Mouse (Mus musculus): ENCODE measurements around the gene Rpl35. TPM values are rescaled to one million over a fixed set of nuclear protein-coding genes. Genes with fewer than 3 reads are reported as not detected.
A peak's percentile ranks its signal among the peaks of the same experiment; 100 is the strongest.

The Rpl35 gene
- polyA plus RNA-seq, 1 experiment from 2014 or later = 1,020 TPM

- peaks cover 15% of the 10 kb centered on the region for H3K4me1 ChIP-seq (ENCODE audit: control insufficient read depth, insufficient read depth, low read length)
- H3K4me2 ChIP-seq (ENCODE audit: low read depth, low read length) = no peak overlapping the region
- ATAC-seq (ENCODE audit: insufficient read depth, low FRiP score) = no peak
- WGBS = 68% methylated on average over 6 of the region's 6 CpGs
- no peaks in the 10 kb centered on the region for H3K36me3 ChIP-seq (ENCODE audit: control insufficient read depth, insufficient read depth, low read length)
- H3K27me3 ChIP-seq (ENCODE audit: control insufficient read depth, insufficient read depth, low read length) = no peaks in the 10 kb centered on the region
- H3K27ac ChIP-seq (ENCODE audit: low read length) = peak overlapping the region; percentile 79
- H3K9ac ChIP-seq (ENCODE audit: low read length) = no peak overlapping the region; the same call in 1 of the 2 replicates
- no peak overlapping the region for H3K4me3 ChIP-seq (replicated peaks; ENCODE audit: low read length)
- no peaks in the 10 kb centered on the region for H3K9me3 ChIP-seq (replicated peaks; ENCODE audit: control insufficient read depth, low read length)
Measured at GRCm38 (mm10) chr2:38987803-38988510, 17.5 kb downstream of the Rpl35 start.

DNA sequence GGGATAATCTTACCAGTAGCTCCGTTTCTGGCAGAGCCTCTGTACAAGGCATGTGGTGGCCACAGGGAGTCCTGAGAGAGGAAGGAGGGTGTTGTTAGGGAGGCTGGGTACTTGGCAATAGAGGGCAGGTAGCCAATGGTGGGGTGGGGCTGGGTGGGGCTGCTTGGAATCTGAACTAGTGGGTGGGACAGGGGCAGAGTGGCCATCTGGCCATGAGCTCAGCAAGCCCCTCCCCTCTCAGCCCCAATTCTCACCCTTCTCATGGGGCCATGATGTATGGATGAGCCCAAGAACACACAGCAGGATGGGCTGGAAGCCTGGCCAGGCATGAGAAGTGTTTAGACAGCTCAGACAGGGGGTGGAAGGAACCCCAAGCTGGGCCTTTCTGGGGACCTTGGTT is 18.1 kb downstream of the Rpl35 start:
- H3K9me3 ChIP-seq (replicated peaks; ENCODE audit: control insufficient read depth, low read length) = no peaks in the 10 kb centered on the region
- WGBS = 55% methylated on average over 1 of the region's 1 CpGs
- no peak overlapping the region for H3K4me2 ChIP-seq (ENCODE audit: low read depth, low read length)
- no peak overlapping the region for H3K9ac ChIP-seq (ENCODE audit: low read length)
- H3K27ac ChIP-seq (ENCODE audit: low read length) = peak overlapping the region; percentile 79; the same call in 1 of the 2 replicates
- no peaks in the 10 kb centered on the region for H3K36me3 ChIP-seq (ENCODE audit: control insufficient read depth, insufficient read depth, low read length)
- no peak; the same call in 1 of the 2 replicates for ATAC-seq (ENCODE audit: insufficient read depth, low FRiP score)
- H3K4me1 ChIP-seq (ENCODE audit: control insufficient read depth, insufficient read depth, low read length) = peaks cover 11% of the 10 kb centered on the region
- no peak overlapping the region for H3K4me3 ChIP-seq (replicated peaks; ENCODE audit: low read length)
- H3K27me3 ChIP-seq (ENCODE audit: control insufficient read depth, insufficient read depth, low read length) = no peaks in the 10 kb centered on the region

DNA sequence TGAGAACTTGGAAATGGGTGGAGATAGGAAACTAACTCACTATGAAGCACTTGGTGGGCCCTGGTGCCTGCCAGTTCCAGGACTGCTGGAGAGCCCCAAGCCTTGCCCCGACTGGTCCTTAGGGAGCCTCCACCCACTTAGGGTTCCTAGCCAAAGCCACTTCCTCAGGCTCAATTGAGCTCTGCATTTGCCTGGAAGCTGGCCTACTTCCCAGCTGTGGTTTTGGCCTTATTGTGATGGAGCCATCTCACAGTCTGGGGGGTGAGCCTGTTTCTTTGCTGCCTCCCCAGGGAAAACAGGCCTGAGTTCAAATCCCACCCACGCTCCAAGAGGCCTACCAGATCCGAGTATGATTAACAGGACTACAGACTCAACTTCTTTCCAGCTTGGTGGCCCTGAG is 18.8 kb downstream of the Rpl35 start:
- Histone ChIP-seq H3K4me2 (ENCODE audit: low read depth, low read length) (no peak overlapping the region), H3K27me3 (ENCODE audit: control insufficient read depth, insufficient read depth, low read length) (no peaks in the 10 kb centered on the region), H3K36me3 (ENCODE audit: control insufficient read depth, insufficient read depth, low read length) (no peaks in the 10 kb centered on the region), H3K27ac (ENCODE audit: low read length) (no peak overlapping the region), H3K9me3 (replicated peaks; ENCODE audit: control insufficient read depth, low read length) (no peaks in the 10 kb centered on the region), H3K4me1 (ENCODE audit: control insufficient read depth, insufficient read depth, low read length) (peaks cover 7% of the 10 kb centered on the region), H3K4me3 (replicated peaks; ENCODE audit: low read length) (no peak overlapping the region), H3K9ac (ENCODE audit: low read length) (no peak overlapping the region)
- 78% methylated on average over 3 of the region's 3 CpGs for WGBS
- no peak for ATAC-seq (ENCODE audit: insufficient read depth, low FRiP score)

DNA sequence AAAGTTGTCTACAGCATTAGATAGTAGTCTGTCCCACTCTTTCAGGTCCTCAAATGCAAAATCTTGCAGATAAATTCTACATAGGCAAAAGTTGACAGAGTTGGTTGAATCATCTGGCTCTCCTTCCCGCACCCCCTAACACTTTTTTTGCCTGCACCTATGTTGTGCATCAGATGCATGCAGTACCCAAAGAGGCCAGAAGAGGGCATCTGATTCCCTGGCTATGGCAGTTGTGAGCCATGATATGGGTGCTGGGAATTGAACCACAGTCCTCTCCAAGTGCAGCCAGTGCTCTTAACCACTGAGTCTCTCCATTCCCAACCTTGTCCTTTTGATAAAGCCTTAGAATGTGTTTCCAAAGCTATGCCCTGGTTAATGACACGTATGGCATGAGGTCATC is 22.0 kb downstream of the Rpl35 start:
- H3K4me1 ChIP-seq (ENCODE audit: control insufficient read depth, insufficient read depth, low read length) = peaks cover 7% of the 10 kb centered on the region
- no peaks in the 10 kb centered on the region for H3K36me3 ChIP-seq (ENCODE audit: control insufficient read depth, insufficient read depth, low read length)
- no peak overlapping the region for H3K27ac ChIP-seq (ENCODE audit: low read length)
- H3K4me3 ChIP-seq (replicated peaks; ENCODE audit: low read length) = no peak overlapping the region
- H3K9me3 ChIP-seq (replicated peaks; ENCODE audit: control insufficient read depth, low read length) = no peaks in the 10 kb centered on the region
- no peaks in the 10 kb centered on the region for H3K27me3 ChIP-seq (ENCODE audit: control insufficient read depth, insufficient read depth, low read length)
- ATAC-seq (ENCODE audit: insufficient read depth, low FRiP score) = no peak
- WGBS = 93% methylated on average over 2 of the region's 2 CpGs
- no peak overlapping the region for H3K9ac ChIP-seq (ENCODE audit: low read length)
- no peak overlapping the region for H3K4me2 ChIP-seq (ENCODE audit: low read depth, low read length)

- Histone ChIP-seq H3K9me3 (replicated peaks; ENCODE audit: control insufficient read depth, low read length) (no peaks in the 10 kb centered on the region), H3K4me2 (ENCODE audit: low read depth, low read length) (no peak overlapping the region), H3K4me1 (ENCODE audit: control insufficient read depth, insufficient read depth, low read length) (no peaks in the 10 kb centered on the region), H3K27me3 (ENCODE audit: control insufficient read depth, insufficient read depth, low read length) (no peaks in the 10 kb centered on the region), H3K36me3 (ENCODE audit: control insufficient read depth, insufficient read depth, low read length) (no peaks in the 10 kb centered on the region), H3K27ac (ENCODE audit: low read length) (no peak overlapping the region), H3K9ac (ENCODE audit: low read length) (no peak overlapping the region), H3K4me3 (replicated peaks; ENCODE audit: low read length) (no peak overlapping the region)
- WGBS = 73% methylated on average over 4 of the region's 4 CpGs
- no peak for ATAC-seq (ENCODE audit: insufficient read depth, low FRiP score)
Measured at GRCm38 (mm10) chr2:38977837-38978236, 27.6 kb downstream of the Rpl35 start.

DNA sequence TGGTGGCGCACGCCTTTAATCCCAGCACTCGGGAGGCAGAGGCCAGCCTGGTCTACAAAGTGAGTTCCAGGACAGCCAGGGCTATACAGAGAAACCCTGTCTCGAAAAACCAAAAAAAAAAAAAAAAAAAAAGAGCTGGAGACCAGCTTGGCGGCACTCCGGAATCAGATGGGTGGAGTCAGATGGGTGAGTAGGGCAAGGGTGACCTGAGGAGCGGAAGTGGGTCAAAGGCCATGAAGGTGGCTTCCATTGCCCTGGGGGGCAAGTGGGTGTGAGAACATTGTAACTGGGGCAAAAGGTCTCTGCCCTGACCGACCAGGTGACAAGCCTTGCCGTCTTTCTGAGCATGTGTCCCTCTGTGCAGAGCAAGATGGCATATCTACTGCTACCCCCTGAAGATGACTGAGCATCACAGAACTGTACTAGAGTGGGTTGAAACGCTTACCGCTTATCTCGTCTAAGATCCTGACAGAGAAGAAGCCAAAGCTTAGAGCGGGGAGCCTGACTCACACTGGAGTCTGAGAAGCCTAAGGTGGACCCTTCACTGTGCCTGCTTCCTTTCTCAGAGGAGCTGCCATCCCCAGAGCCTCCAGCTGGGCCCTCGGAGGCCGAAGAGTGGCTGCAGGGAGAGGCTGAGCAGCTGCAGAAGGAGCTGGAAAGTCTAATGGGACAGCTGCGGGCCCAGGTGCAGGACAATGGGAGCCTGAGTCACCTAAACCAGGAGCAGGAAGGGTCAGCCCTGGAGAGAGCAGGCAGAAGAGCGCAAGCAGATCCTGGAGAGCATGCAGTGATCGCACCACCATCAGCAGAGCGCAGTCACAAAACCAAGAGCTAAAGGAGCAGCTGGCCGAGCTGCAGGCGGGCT is 29.3 kb downstream of the Rpl35 start:
- Histone ChIP-seq H3K9ac (ENCODE audit: low read length) (no peak overlapping the region), H3K4me2 (ENCODE audit: low read depth, low read length) (no peak overlapping the region), H3K4me3 (replicated peaks; ENCODE audit: low read length) (no peak overlapping the region), H3K36me3 (ENCODE audit: control insufficient read depth, insufficient read depth, low read length) (no peaks in the 10 kb centered on the region), H3K27ac (ENCODE audit: low read length) (no peak overlapping the region), H3K9me3 (replicated peaks; ENCODE audit: control insufficient read depth, low read length) (no peaks in the 10 kb centered on the region), H3K27me3 (ENCODE audit: control insufficient read depth, insufficient read depth, low read length) (no peaks in the 10 kb centered on the region), H3K4me1 (ENCODE audit: control insufficient read depth, insufficient read depth, low read length) (no peaks in the 10 kb centered on the region)
- ATAC-seq (ENCODE audit: insufficient read depth, low FRiP score) = no peak
- 79% methylated on average over 20 of the region's 21 CpGs for WGBS

GRCm38 (mm10) chr2:38975181-38975580 is 30.2 kb downstream of the Rpl35 start:
- no peak for ATAC-seq (ENCODE audit: insufficient read depth, low FRiP score)
- Histone ChIP-seq H3K4me2 (ENCODE audit: low read depth, low read length) (no peak overlapping the region), H3K27me3 (ENCODE audit: control insufficient read depth, insufficient read depth, low read length) (no peaks in the 10 kb centered on the region), H3K9ac (ENCODE audit: low read length) (no peak overlapping the region), H3K9me3 (replicated peaks; ENCODE audit: control insufficient read depth, low read length) (no peaks in the 10 kb centered on the region), H3K27ac (ENCODE audit: low read length) (no peak overlapping the region), H3K4me3 (replicated peaks; ENCODE audit: low read length) (no peak overlapping the region), H3K36me3 (ENCODE audit: control insufficient read depth, insufficient read depth, low read length) (no peaks in the 10 kb centered on the region), H3K4me1 (ENCODE audit: control insufficient read depth, insufficient read depth, low read length) (no peaks in the 10 kb centered on the region)
- 72% methylated on average over 3 of the region's 3 CpGs for WGBS

DNA sequence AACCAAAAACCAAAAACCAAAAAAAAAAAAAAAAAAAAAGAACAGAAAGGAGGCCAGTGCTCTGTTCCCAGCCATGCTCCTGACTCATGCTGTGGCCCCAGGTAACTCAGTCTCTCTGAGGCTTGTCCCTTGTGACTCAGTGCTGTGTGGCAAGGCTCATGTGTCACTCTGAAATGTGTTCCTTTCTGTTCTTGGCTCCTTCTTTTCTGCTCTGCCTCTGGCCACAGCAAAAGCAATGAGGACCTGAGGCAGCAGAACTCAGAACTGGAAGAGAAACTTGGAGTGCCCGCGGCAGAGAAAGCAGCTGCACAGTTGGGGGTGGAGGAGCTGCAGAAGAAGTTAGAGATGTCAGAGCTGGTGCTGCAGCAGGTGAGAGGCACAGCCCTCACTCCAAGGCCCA is 31.3 kb downstream of the Rpl35 start:
- ATAC-seq (ENCODE audit: insufficient read depth, low FRiP score) = no peak
- 42% methylated on average over 2 of the region's 2 CpGs for WGBS
- Histone ChIP-seq H3K27me3 (ENCODE audit: control insufficient read depth, insufficient read depth, low read length) (no peaks in the 10 kb centered on the region), H3K27ac (ENCODE audit: low read length) (no peak overlapping the region), H3K9me3 (replicated peaks; ENCODE audit: control insufficient read depth, low read length) (no peaks in the 10 kb centered on the region), H3K4me1 (ENCODE audit: control insufficient read depth, insufficient read depth, low read length) (no peaks in the 10 kb centered on the region), H3K4me3 (replicated peaks; ENCODE audit: low read length) (no peak overlapping the region), H3K4me2 (ENCODE audit: low read depth, low read length) (no peak overlapping the region), H3K9ac (ENCODE audit: low read length) (no peak overlapping the region), H3K36me3 (ENCODE audit: control insufficient read depth, insufficient read depth, low read length) (no peaks in the 10 kb centered on the region)

GRCm38 (mm10) chr2:38973701-38974100 is 31.7 kb downstream of the Rpl35 start:
- H3K9me3 ChIP-seq (replicated peaks; ENCODE audit: control insufficient read depth, low read length) = no peaks in the 10 kb centered on the region
- no peaks in the 10 kb centered on the region for H3K4me1 ChIP-seq (ENCODE audit: control insufficient read depth, insufficient read depth, low read length)
- H3K27ac ChIP-seq (ENCODE audit: low read length) = no peak overlapping the region
- WGBS = 71% methylated on average over 7 of the region's 7 CpGs
- H3K4me3 ChIP-seq (replicated peaks; ENCODE audit: low read length) = no peak overlapping the region
- H3K27me3 ChIP-seq (ENCODE audit: control insufficient read depth, insufficient read depth, low read length) = no peaks in the 10 kb centered on the region
- no peaks in the 10 kb centered on the region for H3K36me3 ChIP-seq (ENCODE audit: control insufficient read depth, insufficient read depth, low read length)
- H3K9ac ChIP-seq (ENCODE audit: low read length) = no peak overlapping the region
- H3K4me2 ChIP-seq (ENCODE audit: low read depth, low read length) = no peak overlapping the region
- no peak for ATAC-seq (ENCODE audit: insufficient read depth, low FRiP score)

Data from stomach, embryonic 16.5 days (tissue).